Mouse (Mus musculus) liver, embryonic 13.5 days (tissue): ENCODE measurements around the gene Tifab. TPM values are rescaled to one million over a fixed set of nuclear protein-coding genes. Genes with fewer than 3 reads are reported as not detected.
A peak's percentile ranks its signal among the peaks of the same experiment; 100 is the strongest.

ENCODE experiments used
- ATAC-seq: fragments of 200-750 bp; cut with Nextera tagmentation; 2 replicates; pipeline ENCODE4 v1.8.0; 2017; ENCODE audit warnings: low read depth, mild to moderate bottlenecking, moderate number of reproducible peaks, moderate library complexity
- DNase-seq: peaks from one replicate; pipeline ENCODE4 v3.0.0; 2022
- H3K27ac ChIP-seq: fragments of 300-500 bp; sonication (generic); 2 replicates; pipeline ENCODE4 v1.5.1; 2015; ENCODE audit warnings: moderate library complexity, mild to moderate bottlenecking, inconsistent platforms
- H3K27me3 ChIP-seq: fragments of 300-500 bp; sonication (generic); 2 replicates; pipeline ENCODE4 v1.6.1; 2015; ENCODE audit warnings: mild to moderate bottlenecking, inconsistent platforms
- H3K36me3 ChIP-seq: fragments of 300-500 bp; sonication (generic); 2 replicates; pipeline ENCODE4 v1.6.1; 2015; ENCODE audit warnings: mild to moderate bottlenecking, inconsistent platforms
- H3K4me1 ChIP-seq: fragments of 300-500 bp; sonication (generic); replicated peaks from 2 replicates; pipeline ENCODE4 v1.6.1; 2015; ENCODE audit warnings: inconsistent platforms
- H3K4me2 ChIP-seq: fragments of 300-500 bp; sonication (generic); 2 replicates; pipeline ENCODE4 v1.6.1; 2015; ENCODE audit warnings: inconsistent platforms, mild to moderate bottlenecking, moderate library complexity
- H3K4me3 ChIP-seq: fragments of 300-500 bp; sonication (generic); replicated peaks from 2 replicates; pipeline ENCODE4 v1.5.1; 2015; ENCODE audit warnings: mild to moderate bottlenecking, inconsistent platforms
- H3K9ac ChIP-seq: fragments of 300-500 bp; sonication (generic); 2 replicates; pipeline ENCODE4 v1.6.1; 2015; ENCODE audit warnings: mild to moderate bottlenecking, inconsistent platforms
- H3K9me3 ChIP-seq: fragments of 300-500 bp; sonication (generic); replicated peaks from 2 replicates; pipeline ENCODE4 v1.6.1; 2016; ENCODE audit warnings: inconsistent platforms
- WGBS: fragments of 180-500 bp; shearing (Covaris S2); methylation state at CpG from one replicate; pipeline ENCODE4 v1.1.7; 2015; ENCODE audit not compliant: insufficient replicate concordance; 5-methylcytosine and 5-hydroxymethylcytosine counted together
- polyA plus RNA-seq: library from polyadenylated mRNA; unstranded; fragments of >200 nt; fragmentation: Nextera tagmentation; extraction: Ambion mirVana; gene quantifications from 2 replicates; pipeline ENCODE4 v1.2.1, GENCODE M21; 2015

The Tifab gene
- polyA plus RNA-seq, 1 experiment from 2014 or later, result 5.7 TPM

DNA sequence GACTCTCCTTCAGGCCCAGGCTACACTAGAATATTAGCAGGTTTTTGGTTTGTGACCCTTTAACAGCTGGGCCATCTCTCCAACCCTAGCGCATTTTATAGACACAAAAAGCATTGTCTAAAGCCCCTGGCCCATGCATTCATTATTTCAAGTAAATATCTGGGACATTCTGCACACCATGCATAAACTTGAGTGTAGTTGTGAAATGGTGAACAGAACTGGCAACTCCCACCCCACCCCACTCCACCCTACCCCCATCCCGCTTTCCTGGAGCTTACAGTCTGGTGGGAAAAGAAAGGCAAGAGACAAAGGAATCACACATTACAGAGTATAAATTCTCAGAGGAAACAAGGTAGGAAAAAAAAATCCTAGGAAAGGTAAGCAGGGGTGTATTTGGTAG, 42.5 kb downstream of the Tifab start, which contains the start of gene H2afy:
TSS of gene H2afy (minus strand) at position 162 of the 400 bp plus-strand sequence.
- Histone ChIP-seq H3K9ac (peak within 1 kb of the TSS; percentile 94), H3K27ac (peak within 1 kb of the TSS; percentile 80), H3K9me3 (no peaks in the 10 kb centered on the region), H3K4me3 (peak within 1 kb of the TSS; percentile 96), H3K36me3 (0 out of 2 replicates have a peak, but pooled peaks cover 6% of the 10 kb centered on the region), H3K4me1 (peaks cover 35% of the 10 kb centered on the region), H3K27me3 (no peaks in the 10 kb centered on the region), H3K4me2 (peak within 1 kb of the TSS; percentile 79)
- DNase-seq (no peak), ATAC-seq (no peak)
- 92% methylated on average over 2 of the region's 2 CpGs for WGBS

DNA sequence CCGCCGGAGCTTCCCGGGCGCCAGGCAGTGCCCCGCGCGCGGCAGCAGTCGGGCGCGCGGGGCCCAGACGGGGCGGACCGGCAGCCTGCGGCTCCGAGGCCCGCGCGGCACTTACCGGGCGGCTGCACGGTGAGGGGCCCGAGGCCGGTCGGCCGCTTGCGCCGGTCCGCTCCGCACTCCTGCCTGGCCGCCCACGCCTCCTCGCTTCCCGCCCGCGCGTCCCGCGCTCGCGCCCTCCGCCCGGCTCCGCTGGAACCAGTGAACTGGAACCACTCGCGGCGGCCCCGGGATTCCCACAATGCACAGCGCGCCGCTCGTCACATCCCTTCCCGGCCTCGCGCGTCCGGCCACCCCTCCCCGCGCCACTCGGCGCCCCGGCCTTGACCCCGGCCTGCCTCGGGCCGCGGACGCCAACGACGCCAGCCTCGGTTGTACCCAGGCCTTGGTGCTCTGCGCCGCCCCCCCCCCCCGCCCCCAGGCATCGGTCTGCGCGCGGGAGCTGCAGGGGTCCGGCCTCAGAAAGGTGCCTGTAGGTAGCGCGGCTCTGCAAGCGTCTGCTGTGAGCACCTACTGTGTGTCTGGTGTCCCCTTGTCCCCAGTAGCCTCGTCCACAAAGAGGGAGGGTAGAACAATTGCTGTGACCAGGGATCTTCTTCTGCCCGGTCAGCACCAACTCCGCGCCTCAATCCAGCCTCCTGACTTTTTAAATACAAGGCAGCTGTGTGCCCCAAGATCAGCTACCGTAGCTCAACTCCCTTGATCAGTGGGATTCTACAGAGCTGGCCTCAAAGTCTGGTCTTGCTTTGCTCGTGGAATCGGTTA, 43.2 kb downstream of the Tifab start:
- Histone ChIP-seq H3K27ac (peak overlapping the region; percentile 80), H3K4me2 (peak overlapping the region; percentile 79), H3K4me3 (peak overlapping the region; percentile 96), H3K9ac (peak overlapping the region; percentile 94), H3K27me3 (no peaks in the 10 kb centered on the region), H3K4me1 (peaks cover 40% of the 10 kb centered on the region), H3K36me3 (0 out of 2 replicates have a peak, but pooled peaks cover 6% of the 10 kb centered on the region), H3K9me3 (no peaks in the 10 kb centered on the region)
- ATAC-seq (peak; percentile 85), DNase-seq (peak; percentile 71)
- WGBS, result 2% methylated on average over 65 of the region's 89 CpGs

DNA sequence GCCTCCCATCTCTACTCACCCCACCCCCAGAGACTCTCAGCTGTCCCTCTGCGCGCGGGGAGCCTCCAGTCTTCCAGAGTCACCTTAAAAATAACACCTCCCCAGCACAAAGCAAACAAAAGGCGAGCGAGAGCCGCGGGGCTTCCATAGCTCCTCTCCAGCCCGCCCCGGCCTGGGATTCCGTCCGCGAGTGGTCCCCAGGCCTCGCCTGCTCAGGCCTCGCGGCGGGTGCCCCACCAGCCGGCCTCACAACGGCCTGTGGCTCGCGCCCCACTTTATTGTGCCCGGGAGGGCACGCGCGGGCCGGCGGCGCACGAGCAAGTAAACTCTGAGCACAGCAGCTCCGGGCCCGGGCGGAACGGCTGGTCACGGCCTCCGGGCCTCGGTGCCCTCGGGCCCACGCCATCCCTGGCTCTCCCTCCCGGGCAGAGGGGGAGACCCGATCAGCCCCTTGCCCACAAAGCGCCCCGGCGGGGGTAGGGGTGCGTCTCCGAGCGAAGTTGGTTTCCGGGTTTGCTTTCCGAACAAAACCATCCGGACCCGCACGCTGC, 44.0 kb downstream of the Tifab start:
- H3K4me3 ChIP-seq, result peak overlapping the region; percentile 96
- under 1% methylated on average over 50 of the region's 50 CpGs for WGBS
- peak; percentile 35 for ATAC-seq
- H3K9me3 ChIP-seq, result no peaks in the 10 kb centered on the region
- DNase-seq, result peak; percentile 29
- peaks cover 40% of the 10 kb centered on the region for H3K4me1 ChIP-seq
- H3K4me2 ChIP-seq, result peak overlapping the region; percentile 79
- no peaks in the 10 kb centered on the region for H3K27me3 ChIP-seq
- peak overlapping the region; percentile 94 for H3K9ac ChIP-seq
- H3K36me3 ChIP-seq, result peaks cover 11% of the 10 kb centered on the region; the same call in 1 of the 2 replicates
- peak overlapping the region; percentile 80 for H3K27ac ChIP-seq

DNA sequence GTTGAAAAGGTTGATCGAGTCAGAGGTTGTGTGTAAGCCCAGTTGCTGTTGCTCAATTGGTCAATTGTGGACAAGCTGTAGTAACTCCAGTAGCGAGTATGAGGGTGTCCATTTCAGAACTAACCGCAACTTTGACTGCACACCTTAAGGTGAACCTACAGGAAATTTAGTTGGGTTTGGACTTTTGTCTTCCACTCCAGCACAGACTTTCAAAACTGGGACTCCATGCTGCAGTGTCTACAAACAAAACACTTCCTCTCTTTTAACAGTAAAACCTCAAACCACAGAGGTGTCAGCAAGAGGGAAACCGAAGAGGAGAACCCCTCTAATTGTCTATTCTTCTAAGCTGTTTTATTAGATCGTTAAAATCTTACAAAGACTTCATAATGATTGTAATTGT, 44.7 kb downstream of the Tifab start:
- peak overlapping the region; percentile 94 for H3K9ac ChIP-seq
- H3K36me3 ChIP-seq, result peaks cover 11% of the 10 kb centered on the region; the same call in 1 of the 2 replicates
- peak overlapping the region; percentile 96 for H3K4me3 ChIP-seq
- H3K4me2 ChIP-seq, result peak overlapping the region; percentile 79
- no peaks in the 10 kb centered on the region for H3K9me3 ChIP-seq
- WGBS, result 19% methylated on average over 5 of the region's 5 CpGs
- no peak overlapping the region for H3K27ac ChIP-seq
- H3K27me3 ChIP-seq, result no peaks in the 10 kb centered on the region
- H3K4me1 ChIP-seq, result peaks cover 40% of the 10 kb centered on the region
- DNase-seq (no peak), ATAC-seq (no peak)

DNA sequence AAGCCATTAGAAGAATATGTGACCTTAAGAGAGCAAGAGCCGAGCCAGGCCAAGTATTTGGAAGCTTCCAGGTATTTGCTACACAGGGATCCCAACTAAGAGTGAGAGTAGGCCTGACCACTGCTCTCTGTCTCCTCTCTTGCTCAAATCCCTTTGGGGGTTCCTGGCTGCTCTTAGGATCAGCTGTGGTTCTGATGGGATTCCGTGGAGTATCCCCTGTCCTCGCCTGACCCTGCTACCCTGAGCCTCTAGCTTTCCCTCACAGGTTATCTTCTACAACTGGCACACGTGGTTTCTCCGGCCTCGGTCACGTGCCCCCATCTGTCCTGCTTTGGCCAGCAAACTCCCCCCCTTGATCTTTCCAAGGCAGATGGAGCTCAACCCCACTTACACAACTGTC, 45.7 kb downstream of the Tifab start:
- DNase-seq (no peak), ATAC-seq (no peak)
- H3K27ac ChIP-seq, result no peak overlapping the region
- H3K4me1 ChIP-seq, result peaks cover 40% of the 10 kb centered on the region
- H3K27me3 ChIP-seq, result no peaks in the 10 kb centered on the region
- H3K9me3 ChIP-seq, result no peaks in the 10 kb centered on the region
- 39% methylated on average over 7 of the region's 7 CpGs for WGBS
- H3K4me2 ChIP-seq, result peak overlapping the region; percentile 79
- H3K36me3 ChIP-seq, result peaks cover 17% of the 10 kb centered on the region
- peak overlapping the region; percentile 36 for H3K9ac ChIP-seq
- H3K4me3 ChIP-seq, result peak overlapping the region; percentile 96

DNA sequence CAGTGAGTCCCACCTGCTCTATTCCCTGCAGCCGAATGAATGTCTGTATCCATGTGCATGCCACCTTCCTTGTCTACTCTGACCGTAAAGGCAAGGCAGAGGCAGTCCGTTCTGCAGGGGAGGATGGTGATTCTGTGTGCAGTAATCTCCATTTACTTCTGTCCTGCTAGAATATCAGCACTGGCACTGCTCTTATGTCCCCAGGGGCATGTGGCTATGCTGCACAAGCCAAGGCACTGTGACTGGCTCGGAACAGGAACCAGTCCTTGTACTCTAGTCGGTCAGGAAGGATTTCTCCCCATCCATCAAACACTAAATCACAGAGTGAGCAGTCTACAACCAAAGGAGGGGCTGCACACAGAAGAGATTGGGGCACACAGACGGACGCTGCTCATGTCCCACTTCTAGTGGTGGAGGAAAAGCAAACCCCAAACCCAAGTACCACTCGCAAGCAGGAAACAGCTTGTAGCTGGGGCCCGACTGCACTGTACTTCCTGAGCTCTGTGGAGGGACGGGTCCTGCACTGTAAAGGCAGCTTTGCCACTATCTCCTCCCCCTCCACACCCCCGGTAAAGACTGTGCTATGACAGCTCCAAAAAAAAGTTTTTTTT, 46.3 kb downstream of the Tifab start:
- no peak overlapping the region for H3K4me3 ChIP-seq
- DNase-seq (no peak), ATAC-seq (no peak)
- peaks cover 22% of the 10 kb centered on the region for H3K36me3 ChIP-seq
- H3K9ac ChIP-seq, result no peak overlapping the region
- WGBS, result 45% methylated on average over 11 of the region's 11 CpGs
- H3K27me3 ChIP-seq, result no peaks in the 10 kb centered on the region
- H3K4me1 ChIP-seq, result peaks cover 40% of the 10 kb centered on the region
- no peak overlapping the region for H3K27ac ChIP-seq
- H3K9me3 ChIP-seq, result no peaks in the 10 kb centered on the region
- H3K4me2 ChIP-seq, result peak overlapping the region; percentile 79

DNA sequence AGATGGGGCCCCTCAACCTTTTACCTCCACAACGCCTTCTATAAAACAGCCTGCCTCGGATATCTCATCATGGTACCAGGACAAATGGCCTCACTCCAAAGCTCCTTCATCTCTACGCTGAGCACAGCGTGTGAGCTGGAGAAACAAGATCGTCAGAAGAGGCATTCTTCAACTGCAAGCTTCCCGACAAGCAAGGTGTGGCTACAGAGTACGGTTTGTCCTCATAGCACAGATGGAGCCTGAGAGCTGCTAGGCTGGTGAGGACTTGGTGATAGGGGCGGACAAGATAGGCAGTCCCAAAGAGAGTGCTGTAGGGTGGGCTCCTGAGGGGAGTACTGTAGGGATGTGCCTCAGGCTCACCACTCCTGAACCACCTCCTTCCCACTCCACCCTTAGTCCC, 48.1 kb downstream of the Tifab start:
- no peak overlapping the region for H3K27ac ChIP-seq
- H3K4me3 ChIP-seq, result no peak overlapping the region
- H3K9ac ChIP-seq, result no peak overlapping the region
- peaks cover 41% of the 10 kb centered on the region for H3K36me3 ChIP-seq
- peaks cover 32% of the 10 kb centered on the region for H3K4me1 ChIP-seq
- DNase-seq (no peak), ATAC-seq (no peak)
- no peak overlapping the region for H3K4me2 ChIP-seq
- H3K9me3 ChIP-seq, result no peaks in the 10 kb centered on the region
- H3K27me3 ChIP-seq, result no peaks in the 10 kb centered on the region
- 83% methylated on average over 8 of the region's 8 CpGs for whole genome bisulfite sequencing

DNA sequence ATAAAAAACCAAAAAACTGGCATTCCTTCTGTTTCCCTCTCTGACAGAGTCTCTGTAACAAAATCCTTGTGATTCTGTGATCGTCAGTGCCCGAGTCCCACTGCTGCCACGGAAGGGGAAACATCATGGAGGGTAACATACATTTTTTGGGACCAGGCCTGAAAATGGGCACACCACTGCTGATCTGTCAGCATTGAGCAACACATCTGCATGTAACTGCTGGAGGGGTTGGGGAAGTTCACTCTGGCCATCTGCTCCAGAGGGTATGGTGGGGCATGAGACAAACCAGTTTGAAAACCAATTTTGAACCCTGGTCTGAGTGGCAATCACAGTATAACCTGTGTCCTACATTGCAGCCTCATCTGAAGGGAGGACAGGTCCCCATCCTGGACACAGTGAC, 49.1 kb downstream of the Tifab start:
- no peaks in the 10 kb centered on the region for H3K9me3 ChIP-seq
- ATAC-seq (no peak), DNase-seq (no peak)
- H3K36me3 ChIP-seq, result peaks cover 50% of the 10 kb centered on the region
- H3K9ac ChIP-seq, result no peak overlapping the region
- no peak overlapping the region for H3K4me2 ChIP-seq
- no peak overlapping the region for H3K27ac ChIP-seq
- WGBS, result 74% methylated on average over 3 of the region's 3 CpGs
- peaks cover 30% of the 10 kb centered on the region for H3K4me1 ChIP-seq
- no peaks in the 10 kb centered on the region for H3K27me3 ChIP-seq
- H3K4me3 ChIP-seq, result no peak overlapping the region

DNA sequence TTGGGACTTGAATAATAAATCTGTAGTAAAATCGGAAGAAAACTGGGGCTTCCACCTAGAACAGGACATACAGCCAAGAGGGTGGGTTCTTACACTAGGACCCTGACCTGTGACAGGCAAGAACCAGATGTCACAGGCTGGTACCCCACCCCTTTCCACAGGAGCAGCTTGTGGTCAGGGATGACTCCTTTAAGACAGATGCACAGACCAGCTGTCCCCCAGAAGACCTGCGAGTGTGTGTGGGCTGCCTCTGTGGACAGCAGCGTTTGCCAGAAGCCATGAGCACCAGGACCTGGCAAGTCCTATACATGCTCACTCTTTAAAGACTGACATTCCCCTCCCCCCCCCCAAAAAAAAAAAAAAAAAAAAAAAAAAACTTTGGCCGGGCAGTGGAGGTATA, 49.7 kb downstream of the Tifab start:
- Histone ChIP-seq H3K9me3 (no peaks in the 10 kb centered on the region), H3K36me3 (peaks cover 56% of the 10 kb centered on the region), H3K4me3 (no peak overlapping the region), H3K27ac (no peak overlapping the region), H3K4me2 (no peak overlapping the region), H3K9ac (no peak overlapping the region), H3K4me1 (peaks cover 24% of the 10 kb centered on the region), H3K27me3 (no peaks in the 10 kb centered on the region)
- WGBS, result 63% methylated on average over 4 of the region's 4 CpGs
- DNase-seq (no peak), ATAC-seq (no peak)

DNA sequence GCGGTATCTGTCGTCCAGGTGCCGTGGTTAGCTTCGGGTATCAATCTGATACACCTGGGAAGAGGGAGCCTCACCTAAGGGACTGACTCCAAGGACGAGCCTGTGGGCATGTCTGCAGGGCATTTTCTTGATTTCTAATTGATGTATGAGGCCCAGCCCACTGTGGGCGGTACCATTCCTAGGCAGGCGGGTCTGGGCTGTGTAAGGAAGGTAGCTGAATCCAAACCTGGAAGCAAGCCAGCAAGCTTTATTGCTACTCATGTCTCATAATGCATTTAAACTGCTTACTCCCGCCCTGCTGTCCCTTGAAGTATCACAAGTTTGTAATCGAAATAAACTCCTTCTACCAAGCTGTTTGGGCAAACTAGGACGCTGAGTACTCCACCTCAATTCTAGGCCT, 53.1 kb downstream of the Tifab start:
- Histone ChIP-seq H3K9ac (no peak overlapping the region), H3K27ac (no peak overlapping the region), H3K27me3 (no peaks in the 10 kb centered on the region), H3K4me3 (no peak overlapping the region), H3K4me1 (peaks cover 2% of the 10 kb centered on the region; the same call in 1 of the 2 replicates), H3K9me3 (no peaks in the 10 kb centered on the region), H3K36me3 (peaks cover 78% of the 10 kb centered on the region), H3K4me2 (no peak overlapping the region)
- no peak for ATAC-seq
- WGBS, result 80% methylated on average over 10 of the region's 10 CpGs
- no peak for DNase-seq
